Mouse (Mus musculus): ENCODE measurements around the gene Elof1.

DNA sequence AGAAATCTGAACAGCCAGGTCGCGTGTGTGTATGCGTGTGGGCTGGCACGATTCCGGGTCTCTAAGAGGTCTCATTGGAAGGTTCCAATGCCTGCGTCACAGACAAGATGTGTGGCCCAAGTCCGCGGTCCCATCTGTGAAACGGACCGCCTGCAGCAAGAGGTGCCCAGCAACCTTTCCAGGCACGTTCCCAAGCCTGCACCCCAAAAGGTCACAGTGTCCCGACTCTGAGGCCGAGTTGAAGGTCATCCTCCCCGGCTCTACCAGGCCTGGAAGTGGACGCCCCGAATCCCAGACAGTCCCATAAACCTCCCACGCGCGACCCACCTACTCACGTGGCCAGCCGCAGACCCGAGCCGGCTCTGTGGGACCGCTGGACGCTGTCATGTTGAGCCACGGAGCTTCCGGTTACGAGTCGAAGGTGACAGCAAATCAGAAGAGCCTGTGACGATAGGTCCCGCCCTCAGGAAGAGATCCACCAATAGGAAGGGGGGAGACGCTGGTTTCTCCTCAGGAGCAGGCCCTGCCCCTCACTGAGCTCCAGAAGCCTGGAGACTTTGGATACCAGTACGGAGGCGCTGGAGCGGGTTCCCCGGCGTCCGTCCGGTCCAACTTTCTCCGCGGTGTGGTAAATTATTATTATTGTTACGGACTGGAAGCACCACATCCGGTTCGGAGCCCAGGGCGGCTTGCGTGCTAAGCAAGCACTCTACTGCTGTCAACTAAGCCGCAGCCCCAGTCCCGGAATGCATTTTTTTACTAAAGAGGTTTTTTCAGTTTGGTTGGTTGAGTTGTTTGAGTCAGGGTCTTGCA, 31.7 kb downstream of the Elof1 start, which contains the start of gene Ecsit:
- no peak for TF ChIP-seq HCFC1 (IDR thresholded peaks at IDR 0.05; ENCODE audit: borderline replicate concordance, insufficient read depth, low read length)
- no peak for TF ChIP-seq ZC3H11A (IDR thresholded peaks at IDR 0.05; ENCODE audit: borderline replicate concordance, low read depth, low read length)
- no peak for TF ChIP-seq MAFK (IDR thresholded peaks at IDR 0.05; ENCODE audit: insufficient read depth, low read depth, low read length)

All from ES-E14 (cell line).